Mouse (Mus musculus) erythroblast, embryonic 14.5 days (primary cell): ENCODE measurements at regions not wholly inside any gene's neighbourhood (a gene's known extent, or its start where the extent isn't known, plus 50 kb on each side); places are given as distances from the start of the nearest gene placed in this dataset.

Source experiments
- GATA1 ChIP-seq: IDR thresholded peaks from 2 replicates; pipeline ENCODE4 v1.6.1; 2012; ENCODE audit warnings: low read length, inconsistent platforms, mixed read lengths
- TAL1 ChIP-seq: IDR thresholded peaks from 3 replicates; pipeline ENCODE4 v1.6.1; 2012; ENCODE audit warnings: low read length, inconsistent platforms, mixed read lengths

- TF ChIP-seq GATA1 (no peak), TAL1 (no peak)
Measured at GRCm38 (mm10) chr1:76944046-76944445, 570.8 kb downstream of the Epha4 start.
